Mouse (Mus musculus): ENCODE data around the gene Zfp28.
A peak's percentile ranks its signal among the peaks of the same experiment; 100 is the strongest.
"Not testable (repeated sequence)": the region's sequence is repeated elsewhere in the genome, so short reads cannot be mapped to it uniquely, and the experiment has no call there.

The Zfp28 gene

DNA sequence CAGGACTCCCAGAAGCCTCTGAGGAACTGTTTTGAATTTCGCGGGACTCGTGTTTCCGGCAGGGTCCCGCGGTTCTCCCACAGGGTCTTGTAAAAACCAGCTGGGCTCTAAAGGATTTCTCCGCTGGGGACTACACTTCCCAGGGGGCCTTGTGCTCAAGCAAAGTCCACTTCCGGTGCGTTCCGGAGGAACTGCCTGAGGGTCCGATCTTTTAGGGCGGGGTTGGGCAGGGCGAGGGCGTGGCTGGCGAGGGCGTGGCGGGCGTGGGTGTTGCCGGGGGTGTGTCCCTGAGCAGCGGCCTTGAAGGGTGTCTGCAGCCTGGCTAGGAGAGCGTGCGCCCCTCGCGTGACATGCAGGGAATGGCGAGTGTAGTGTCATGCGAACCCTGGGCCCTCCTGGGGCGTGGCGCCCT is at the start of gene Zfp28:
Gene Zfp28 (plus strand): TSS at position 252 of the 412 bp plus-strand sequence.
- peak; percentile 96 to 97 for DNase-seq

DNA sequence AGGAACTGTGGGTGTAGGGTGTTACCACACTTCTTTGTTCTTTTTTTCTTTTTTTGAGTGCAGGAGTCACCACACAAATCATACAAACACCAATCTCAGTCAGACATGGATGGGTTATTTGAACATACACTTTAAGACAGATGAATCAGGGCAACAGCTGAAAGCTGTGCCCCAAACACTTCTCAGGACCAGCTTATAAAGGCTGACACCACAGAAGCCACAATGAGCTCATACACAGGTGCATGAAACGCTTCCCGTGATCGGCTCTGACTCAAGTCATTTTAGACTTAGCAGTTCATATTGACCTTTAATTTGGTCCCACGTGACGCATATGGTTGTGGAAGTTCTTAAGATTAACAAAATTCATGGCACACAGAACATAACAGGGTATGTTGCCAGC is 43.2 kb upstream of the Zfp28 start:
- DNase-seq: no peak

DNA sequence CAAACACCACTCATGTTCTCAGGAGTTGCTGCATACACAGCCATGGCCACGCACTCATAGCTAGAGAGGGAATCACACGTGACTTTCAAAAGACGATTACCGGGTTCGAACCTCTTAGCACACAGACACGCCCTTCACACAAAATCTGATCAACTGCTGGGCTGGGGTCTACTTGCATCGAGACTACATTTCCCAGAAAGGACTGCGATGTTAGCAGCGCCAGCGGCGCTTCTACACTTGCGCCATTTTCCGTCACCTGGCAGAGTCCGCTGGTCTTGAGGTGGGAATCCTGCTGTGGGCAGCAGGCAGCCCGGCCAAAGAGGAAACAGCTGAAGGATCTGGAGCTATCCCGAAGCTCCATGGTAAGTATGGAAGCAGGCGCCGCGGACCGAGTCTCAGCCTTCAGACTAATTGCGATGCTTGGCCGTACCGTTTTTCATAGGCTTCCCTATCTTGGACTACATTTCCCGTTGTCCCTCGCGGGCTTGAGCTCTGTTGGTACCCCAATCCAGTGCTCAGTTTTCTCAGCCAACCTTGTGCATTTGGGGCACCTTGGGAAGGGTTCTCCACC is 39.5 kb upstream of the Zfp28 start, which contains the start of gene Gm3854:
Gene Gm3854 (plus strand): TSS at position 259 of the 571 bp plus-strand sequence.
- peak; percentile 25 to 43 for DNase-seq

DNA sequence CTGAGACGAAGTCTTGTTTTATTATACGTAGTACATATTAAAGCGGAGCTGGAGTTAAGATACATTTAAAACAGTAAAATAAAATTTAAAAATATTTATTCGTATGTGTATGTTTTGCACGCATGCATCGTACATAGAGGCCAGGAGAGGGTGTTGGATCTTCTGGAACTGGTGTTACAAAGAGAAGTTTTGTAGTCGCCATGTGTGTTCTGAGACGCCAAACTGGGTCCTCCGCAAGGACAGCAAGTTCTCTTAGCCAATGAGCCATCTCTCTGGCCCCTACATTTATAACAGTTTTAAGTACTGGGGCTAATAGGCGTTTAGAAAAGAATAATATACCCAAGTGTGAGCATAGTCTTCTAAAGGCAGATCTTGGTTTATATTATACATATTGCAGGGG is 39.0 kb upstream of the Zfp28 start:
- no peak for DNase-seq

DNA sequence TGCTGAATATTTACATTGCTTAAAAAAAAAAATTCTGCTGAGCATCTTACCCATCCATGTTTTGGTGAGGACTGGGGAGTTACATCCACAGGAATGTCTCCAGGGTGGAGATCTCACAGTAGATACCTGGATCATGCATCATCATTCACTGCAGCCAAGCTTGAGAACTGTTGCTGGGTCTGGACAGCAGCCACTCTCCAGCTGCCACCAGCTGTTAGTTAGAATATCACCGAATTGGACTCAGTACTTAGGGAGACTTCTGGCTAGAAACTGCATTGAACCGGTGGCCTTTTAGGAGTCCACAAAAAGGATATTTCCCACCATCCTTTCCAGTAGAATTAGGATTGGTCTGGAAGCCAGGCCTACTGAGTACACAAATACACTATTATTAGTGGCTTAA is 25.0 kb upstream of the Zfp28 start:
- peak in 1 of 2 experiments; percentile 27 for DNase-seq

DNA sequence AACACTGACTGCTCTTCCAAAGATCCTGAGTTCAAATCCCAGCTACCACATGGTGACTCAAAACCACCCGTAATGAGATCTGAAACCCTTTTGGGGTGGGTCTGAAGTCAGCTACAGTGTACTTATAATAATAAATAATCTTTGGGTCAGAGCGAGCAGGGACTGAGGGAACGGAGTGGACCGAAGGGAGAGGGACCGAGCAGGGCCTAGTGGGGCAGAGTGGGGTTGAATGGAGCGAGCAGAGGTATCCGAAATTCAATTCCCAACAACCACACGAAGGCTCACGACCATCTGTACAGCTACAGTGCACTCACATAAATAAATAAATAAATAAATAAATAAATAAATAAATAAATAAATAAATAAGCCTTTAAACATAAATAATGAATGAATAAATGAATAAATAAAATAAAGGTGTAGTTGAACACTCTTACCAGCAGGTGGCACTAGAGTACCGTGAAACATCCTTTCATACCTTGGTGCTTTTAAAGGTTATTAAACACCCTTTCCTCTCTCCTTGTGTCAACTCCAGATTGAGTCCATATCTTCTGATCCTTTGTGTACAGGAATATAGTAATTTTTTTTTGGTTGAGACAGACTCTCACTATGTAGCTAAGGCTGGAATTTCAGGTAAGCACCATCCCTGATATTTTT is 24.0 kb upstream of the Zfp28 start:
- DNase-seq: peak in 1 of 2 experiments; percentile 24

DNA sequence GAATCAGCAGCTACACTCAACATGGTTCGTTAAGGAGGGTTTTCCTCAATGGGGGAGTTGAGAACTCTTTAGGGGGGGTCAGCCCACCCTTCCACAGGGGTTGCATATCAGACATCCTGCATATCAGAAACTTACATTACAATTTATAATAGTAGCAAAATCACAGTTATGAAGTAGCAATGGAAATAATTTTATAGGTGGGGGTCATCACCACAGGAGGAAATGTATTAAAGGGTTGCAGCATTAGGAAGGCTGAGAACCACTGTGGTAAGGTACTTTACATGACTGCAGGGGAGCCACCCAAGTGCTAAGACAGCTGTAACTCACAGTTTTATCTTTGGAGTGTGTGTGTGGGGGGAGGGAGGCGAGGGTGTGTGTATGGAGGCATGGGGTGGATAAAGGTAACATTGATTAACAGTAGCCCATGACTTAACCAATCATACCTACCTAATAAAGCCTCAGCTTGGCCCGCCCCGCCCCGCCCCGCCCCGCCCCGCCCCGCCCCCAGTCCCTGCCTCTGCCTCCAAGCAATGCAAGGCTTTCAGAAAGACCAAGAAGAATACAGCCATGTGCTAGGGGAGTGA is 22.5 kb upstream of the Zfp28 start:
- DNase-seq: no peak

DNA sequence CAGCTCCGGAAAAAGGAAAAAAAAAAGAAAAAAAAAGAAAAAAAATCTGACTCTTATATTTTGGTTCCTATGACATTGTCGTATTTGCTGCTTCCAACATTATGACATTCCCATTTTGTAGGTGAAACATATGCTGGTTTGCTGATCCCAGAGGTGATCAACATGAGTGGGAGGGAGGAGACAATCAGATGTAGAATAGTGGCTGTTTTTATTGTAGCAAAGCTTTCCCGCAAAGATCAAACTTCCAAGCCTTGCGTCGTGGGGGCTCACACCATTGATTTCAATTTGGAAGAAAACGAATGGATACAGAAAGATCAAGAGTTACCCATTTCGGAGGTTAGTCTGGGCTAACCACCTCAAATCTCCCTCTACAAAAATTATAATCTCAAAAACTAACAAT is 21.3 kb upstream of the Zfp28 start:
- no peak for DNase-seq

DNA sequence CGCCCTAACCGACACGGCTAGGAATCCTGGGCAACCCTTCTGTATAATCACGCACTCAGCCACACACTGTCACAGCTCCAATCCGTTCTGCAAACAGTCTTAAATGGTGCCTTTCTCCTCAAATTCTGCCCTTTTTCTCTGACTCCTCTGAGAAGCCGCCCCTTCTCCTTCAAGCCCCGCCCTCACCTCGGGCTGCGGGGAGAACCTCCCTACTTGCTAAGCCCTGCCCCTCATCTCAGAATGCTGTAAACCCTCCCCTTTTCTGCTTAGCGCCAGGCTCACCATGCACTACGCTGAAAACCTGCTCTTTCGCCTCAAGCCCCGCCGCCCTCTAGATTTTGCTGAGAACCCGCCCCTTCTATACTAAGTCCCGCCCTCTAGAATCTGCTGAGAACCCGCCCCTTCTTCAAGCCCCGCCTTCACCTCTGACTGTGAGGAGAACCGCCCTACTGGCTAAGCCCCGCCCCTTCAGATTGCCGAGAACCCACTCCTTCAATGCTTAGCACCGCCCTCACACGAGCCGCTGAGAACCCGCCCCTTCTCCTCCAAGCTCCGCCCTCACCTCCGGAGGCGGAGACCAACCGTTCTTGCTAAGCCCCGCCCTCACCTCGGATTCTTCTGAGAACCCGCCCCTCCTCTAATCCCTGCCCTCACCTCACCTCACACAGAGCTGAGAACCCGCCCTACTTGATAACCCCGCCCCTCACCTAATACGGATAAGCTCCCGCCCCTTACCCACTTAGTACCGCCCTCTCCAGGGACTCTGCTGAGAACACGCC is 20.6 kb upstream of the Zfp28 start:
- DNase-seq: peak; percentile 98 to 99

DNA sequence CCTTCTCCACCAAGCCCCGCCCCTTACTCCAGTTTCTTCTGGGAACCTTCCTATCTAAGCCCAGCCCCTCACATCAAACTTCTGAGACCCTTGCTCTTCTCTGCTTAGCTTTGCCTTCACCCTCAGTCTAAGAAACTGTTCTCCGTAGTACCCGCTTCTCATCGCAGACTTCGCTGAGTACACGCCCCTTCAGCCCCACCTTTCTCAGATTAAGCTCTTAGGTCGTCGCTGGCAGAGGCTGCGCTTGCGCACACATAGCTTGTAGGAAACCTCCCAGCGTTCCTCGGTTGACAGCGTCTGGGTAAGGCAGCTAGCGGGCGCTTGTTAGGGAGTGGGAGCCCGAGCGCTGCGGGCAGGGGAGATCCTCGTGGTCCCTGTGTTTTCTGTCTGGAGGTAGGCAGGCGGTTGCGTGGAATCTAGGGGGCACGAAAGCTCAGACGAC is 20.0 kb upstream of the Zfp28 start, which contains the start of gene Zfp78:
Gene Zfp78 (plus strand): TSS at position 234 of the 442 bp plus-strand sequence.
- DNase-seq: peak in 1 of 2 experiments; percentile 89

DNA sequence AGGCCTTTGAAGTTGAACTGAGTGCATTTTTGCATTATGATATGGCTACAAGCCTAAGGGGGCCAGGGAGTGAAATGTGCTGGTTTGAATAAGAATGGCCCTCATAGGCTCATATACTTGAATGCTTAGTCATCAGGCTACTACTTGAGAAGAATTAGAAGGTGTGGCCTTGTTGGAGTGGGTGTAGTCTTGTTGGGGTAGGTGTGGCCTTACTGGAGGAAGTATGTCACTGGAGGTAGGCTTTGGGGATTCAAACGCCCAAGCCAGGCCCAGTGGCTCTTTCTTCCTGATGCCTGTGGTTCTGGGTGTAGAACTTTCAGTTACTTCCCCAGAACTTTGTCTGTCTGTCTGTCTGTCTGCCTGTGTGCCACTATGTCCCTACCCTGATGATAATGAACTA is 18.3 kb upstream of the Zfp28 start:
- no peak for DNase-seq

DNA sequence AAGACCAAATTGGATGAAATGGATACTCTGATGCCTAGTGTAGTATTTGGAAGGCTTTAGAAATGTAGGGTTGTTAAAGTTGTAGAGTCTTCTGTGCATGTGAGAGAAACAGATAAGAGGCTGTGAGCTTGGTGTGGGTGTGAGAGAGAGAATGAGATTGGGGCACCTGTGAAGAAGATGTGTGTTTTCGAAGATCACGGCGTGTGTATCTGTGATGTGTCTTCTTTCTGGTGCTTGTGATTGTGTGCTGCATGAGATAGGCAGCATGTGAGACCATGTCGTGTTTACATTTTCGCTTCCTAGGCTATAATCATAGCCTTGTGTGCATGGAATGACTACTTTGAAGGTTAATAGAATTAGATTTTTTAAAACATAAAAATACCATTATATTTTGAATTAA is 15.9 kb upstream of the Zfp28 start:
- no peak for DNase-seq

DNA sequence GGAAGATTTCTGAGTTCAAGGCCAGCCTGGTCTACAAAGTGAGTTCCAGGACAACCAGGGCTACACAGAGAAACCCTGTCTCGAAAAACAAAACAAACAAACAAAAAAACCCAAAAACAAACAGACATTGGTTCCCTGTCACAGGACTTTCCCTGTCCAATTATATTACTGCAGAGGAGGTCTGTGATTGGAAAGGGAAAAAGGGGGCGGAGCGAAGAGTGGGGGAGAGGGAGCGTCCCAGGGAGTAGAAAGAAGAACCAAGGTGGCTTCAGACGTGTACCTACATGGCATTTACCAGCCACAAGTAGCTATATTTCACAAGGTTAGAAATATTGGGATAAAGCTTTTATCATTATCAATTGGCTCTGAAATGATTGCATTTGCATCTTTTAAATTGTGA is 14.9 kb upstream of the Zfp28 start:
- not testable (repeated sequence) for DNase-seq

DNA sequence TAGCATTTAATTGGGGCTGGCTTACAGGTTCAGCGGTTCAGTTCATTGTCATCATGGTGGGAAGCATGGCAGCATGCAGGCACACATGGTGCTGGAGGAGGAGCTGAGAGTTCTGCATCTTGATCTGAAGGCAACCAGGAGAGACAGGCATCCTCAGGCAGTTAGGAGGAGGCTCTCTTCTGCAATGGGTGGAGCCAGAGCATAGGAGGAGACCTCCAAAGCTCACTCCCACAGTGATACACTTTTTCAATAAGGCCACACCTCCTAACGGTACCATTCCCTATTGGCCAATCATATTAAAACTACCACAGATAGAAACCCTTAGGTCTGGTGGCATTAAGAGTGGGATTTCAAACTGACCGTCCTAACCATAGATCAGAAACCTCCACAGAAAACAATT is 13.6 kb upstream of the Zfp28 start:
- DNase-seq: no peak

DNA sequence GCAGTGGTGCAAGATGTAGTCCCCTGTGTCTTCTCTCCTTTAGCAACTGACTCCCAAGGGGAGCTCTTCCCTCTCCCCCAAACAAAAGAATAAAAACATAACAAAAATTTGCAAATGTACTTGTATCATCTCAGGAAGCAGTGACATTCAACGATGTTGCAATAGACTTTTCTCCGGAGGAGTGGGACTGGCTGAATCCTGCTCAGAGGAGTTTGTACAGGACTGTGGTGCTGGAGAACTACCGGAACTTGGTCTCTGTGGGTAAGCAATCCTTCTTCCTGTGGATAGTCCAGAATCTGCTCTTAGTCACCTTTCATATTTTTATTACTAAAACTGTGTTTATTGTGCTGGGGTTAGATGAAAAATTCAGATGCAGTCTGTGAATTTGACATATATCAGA is 10.1 kb upstream of the Zfp28 start:
- no peak for DNase-seq

DNA sequence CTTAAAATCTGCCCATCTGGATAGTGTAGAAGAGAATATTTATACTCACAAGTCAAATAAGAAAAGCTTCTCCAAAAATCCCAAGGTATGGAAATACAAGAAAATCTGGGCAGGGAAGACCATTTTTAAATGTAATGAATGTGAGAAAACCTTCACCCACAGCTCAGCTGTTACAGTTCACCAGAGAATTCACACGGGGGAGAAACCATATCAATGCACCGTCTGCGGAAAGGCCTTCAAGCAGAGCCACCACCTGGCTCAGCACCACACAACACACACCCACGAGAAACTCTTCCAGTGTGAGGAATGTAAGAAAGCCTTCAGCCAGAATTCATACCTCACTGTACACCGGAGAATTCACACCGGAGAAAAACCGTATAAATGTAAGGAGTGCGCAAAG is 4.7 kb upstream of the Zfp28 start:
- DNase-seq: no peak

DNA sequence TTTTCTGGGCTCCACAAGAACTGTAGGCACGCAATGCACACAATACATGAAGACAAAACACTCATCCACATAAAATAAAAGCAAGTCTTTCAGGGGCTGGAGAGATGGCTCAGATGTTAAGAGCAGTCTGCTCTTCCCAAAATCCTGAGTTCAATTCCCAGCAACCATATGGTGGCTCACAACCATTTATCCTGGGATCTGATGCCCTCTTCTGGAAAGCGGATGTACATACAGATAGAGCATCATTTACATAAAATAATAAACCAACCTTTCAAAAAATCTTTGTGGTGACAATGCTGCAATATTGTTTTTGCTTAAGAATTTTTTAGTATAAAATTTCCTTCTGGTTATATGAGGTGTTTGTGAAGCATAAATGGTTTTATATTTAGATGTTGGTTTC is 1.7 kb upstream of the Zfp28 start:
- no peak for DNase-seq

DNA sequence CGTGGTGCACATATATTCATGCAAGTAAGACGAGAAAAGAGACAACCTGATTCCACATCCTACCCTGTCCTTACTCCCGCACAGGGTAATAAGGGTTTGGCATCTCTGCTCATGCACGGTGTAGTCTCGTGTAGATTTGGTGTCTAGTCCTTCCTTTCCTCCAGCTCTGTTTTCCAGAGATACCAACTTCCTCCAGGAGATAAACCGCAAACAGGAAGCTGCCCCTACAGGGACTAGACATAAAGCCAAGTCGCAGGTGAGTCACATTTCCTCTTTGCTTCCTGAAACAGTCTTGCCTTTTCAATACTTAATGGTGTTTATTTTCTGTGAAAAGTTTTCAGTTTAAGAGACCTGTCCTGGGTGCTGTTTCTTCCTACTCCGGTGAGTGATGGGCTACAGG is 916 bp downstream of the Zfp28 start:
- DNase-seq: no peak

DNA sequence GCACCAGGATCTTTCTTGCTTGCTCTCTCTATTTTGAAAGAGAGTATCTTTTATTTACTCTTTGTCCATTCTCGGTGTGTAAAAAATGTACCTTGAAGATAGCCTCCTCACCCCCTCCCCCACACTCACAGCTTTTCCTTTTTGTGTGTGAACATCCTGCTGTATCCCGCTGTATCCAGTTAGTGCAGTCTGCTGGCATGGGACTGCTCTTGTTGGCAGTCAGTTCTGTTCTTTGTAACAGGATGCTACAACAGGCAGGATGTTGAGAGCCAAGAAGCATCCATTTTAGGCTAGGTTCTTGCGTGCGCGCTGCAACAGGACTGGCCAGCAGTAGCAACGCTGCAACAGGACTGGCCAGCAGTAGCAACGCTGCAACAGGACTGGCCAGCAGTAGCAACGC is 3.9 kb downstream of the Zfp28 start:
- DNase-seq: peak; percentile 8 to 45

DNA sequence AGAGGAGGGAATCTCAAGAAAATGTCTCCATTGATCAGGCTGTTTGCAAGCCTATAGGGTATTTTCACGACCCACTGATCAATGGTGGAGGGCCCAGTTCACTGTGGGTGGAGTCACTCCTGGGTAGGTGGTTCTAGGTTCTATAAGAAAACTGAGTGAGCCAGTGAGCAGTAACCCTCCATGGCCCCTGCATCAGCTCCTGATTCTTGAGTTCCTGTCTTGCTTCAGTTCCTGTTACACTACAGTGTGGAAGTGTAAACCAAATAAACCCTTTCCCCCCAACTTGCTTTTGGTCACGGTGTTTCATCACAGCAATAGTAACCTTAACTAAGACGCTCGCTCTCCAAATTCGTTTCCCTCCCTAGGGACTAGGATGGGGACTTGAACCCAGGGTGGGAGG is 5.9 kb downstream of the Zfp28 start:
- no peak for DNase-seq

DNA sequence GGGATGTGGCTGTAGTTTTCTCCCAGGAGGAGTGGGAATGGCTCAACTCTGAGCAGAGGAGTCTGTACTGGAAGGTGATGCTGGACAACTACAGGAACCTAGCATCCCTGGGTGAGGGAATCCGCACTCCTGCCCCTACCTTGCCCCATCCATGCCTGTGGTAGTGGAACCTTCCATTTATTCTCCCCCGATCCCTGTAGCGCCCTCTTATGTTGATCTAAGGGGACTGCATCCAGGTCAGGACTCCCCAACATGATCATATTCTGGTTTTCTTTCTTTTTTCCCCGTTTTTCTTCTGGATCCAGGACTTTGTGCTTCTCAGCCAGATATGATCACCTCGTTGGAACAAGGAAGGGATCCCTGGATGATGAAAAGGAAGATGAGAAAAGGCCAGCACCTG is 6.4 kb downstream of the Zfp28 start:
- no peak for DNase-seq

DNA sequence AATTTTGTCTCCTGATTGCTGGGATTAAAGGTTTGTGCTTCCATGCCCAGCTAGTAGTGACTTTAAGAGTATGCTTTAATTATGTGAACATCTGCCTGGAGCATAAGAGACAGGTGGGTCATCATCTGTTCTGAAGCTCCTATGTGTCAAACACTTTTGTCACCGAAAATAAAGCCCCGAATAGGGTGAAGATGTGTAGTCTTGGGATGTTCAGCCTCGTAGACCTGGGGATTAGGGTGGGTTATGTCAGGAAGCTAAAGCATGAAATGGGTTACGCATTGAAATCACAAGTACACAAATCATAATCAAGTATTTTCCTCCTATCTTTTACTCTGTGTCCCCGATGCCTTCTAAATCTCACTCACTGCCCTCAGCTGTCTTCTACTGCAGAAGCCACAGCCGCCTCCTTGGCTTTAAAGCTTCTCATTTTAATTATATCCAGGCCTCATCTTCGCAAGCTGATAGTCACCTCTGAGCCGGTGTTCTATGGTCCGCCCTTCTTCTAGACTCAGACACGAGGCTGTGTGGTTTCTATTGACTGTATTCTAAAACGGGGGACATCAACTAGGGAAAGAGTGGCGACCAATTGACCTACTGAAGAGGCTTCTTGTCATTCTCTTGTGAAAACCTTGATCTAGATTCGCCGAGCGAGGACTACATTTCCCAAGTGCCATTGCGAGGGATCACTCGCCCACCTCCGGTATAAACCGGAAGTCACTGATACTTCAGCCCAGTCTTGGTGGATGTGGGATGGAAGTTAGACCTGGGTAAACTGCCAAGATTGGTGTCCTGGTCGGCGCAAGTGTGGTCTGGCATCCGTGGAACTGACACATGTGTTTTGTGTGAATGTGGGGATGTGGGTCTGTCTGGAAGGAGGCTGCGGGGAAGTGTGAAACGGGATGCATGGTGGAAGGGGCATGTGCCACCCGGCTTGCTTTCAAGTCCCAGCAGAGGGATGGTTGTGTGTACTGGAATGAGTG is 15.2 kb downstream of the Zfp28 start, which contains the start of gene Smim17:
Gene Smim17 (plus strand): TSS at position 720 of the 980 bp plus-strand sequence.
- peak; percentile 27 to 46 for DNase-seq

All from lung, postnatal 4 days (tissue).